Mouse (Mus musculus) neural tube, embryonic 14.5 days (tissue): Measurements from ENCODE around the gene Dnajb12. TPM values are rescaled to one million over a fixed set of nuclear protein-coding genes. Genes with fewer than 3 reads are reported as not detected.

Experiments used
- ATAC-seq: fragments of 200-750 bp; cut with Nextera tagmentation; 2 replicates; pipeline ENCODE4 v1.8.0; 2017; ENCODE audit warnings: low read depth, mild to moderate bottlenecking, moderate TSS enrichment, moderate library complexity
- H3K27ac ChIP-seq: fragments of 300-500 bp; sonication (generic); 2 replicates; pipeline ENCODE4 v1.5.1; 2014; ENCODE audit warnings: low read depth, mild to moderate bottlenecking, control low read depth, low read length, moderate library complexity, mixed read lengths
- H3K27me3 ChIP-seq: fragments of 300-500 bp; sonication (generic); 2 replicates; pipeline ENCODE4 v1.6.1; 2014; ENCODE audit warnings: low read length; ENCODE audit not compliant: control insufficient read depth, insufficient read depth
- H3K36me3 ChIP-seq: fragments of 300-500 bp; sonication (generic); 2 replicates; pipeline ENCODE4 v1.6.1; 2014; ENCODE audit warnings: low read length, mixed read lengths; ENCODE audit not compliant: control insufficient read depth, insufficient read depth
- H3K4me1 ChIP-seq: fragments of 300-500 bp; sonication (generic); 2 replicates; pipeline ENCODE4 v1.6.1; 2014; ENCODE audit warnings: low read length; ENCODE audit not compliant: control insufficient read depth, insufficient read depth
- H3K4me2 ChIP-seq: fragments of 300-500 bp; sonication (generic); 2 replicates; pipeline ENCODE4 v1.6.1; 2014; ENCODE audit warnings: mild to moderate bottlenecking, low read depth, low read length, control low read depth
- H3K4me3 ChIP-seq: fragments of 300-500 bp; sonication (generic); 2 replicates; pipeline ENCODE4 v1.5.1; 2014; ENCODE audit warnings: low read depth, low read length, control low read depth, mixed read lengths
- H3K9ac ChIP-seq: fragments of 300-500 bp; sonication (generic); replicated peaks from 2 replicates; pipeline ENCODE4 v1.6.1; 2014; ENCODE audit warnings: low read depth, mild to moderate bottlenecking, control low read depth, low read length, mixed read lengths
- H3K9me3 ChIP-seq: fragments of 300-500 bp; sonication (generic); 2 replicates; pipeline ENCODE4 v1.6.1; 2016; ENCODE audit warnings: low read length; ENCODE audit not compliant: control insufficient read depth
- WGBS: fragments of 180-500 bp; shearing (Covaris S2); extraction: QIAGEN DNeasy Blood & Tissue Kit; methylation state at CpG from one replicate; pipeline ENCODE4 v1.1.7; 2014; 5-methylcytosine and 5-hydroxymethylcytosine counted together
- polyA plus RNA-seq: library from polyadenylated mRNA; unstranded; fragments of >200 nt; fragmentation: Nextera tagmentation; extraction: Ambion mirVana; gene quantifications from 2 replicates; pipeline ENCODE4 v1.2.1, GENCODE M21; 2014

The Dnajb12 gene
- polyA plus RNA-seq, 1 experiment from 2014 or later: 23.0 TPM

DNA sequence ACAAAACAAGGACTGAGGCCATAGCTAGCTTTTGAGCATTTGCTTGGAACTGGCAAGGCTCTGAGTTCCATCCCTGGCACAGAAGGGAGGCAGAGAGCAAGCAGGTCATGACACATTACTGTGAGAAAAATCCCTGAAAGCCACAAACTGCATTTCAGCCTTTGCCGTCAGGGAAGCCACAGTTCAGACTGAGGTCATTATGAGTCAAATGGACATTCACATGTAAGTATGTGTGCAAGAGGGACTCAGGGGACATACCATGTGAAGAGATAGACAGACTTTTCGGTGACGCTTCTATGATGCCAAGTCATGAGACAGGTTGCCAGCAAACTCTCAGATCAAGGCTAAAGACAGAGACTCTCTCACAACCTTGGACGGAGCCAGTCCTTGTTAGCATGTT is 38.8 kb downstream of the Dnajb12 start:
- Histone ChIP-seq H3K4me3 (no peak overlapping the region), H3K36me3 (no peaks in the 10 kb centered on the region), H3K27me3 (no peaks in the 10 kb centered on the region), H3K9me3 (no peaks in the 10 kb centered on the region), H3K9ac (no peak overlapping the region), H3K4me1 (peaks cover 16% of the 10 kb centered on the region), H3K27ac (no peak overlapping the region), H3K4me2 (no peak overlapping the region)
- no peak for ATAC-seq
- 93% methylated on average over 4 of the region's 4 CpGs for WGBS

DNA sequence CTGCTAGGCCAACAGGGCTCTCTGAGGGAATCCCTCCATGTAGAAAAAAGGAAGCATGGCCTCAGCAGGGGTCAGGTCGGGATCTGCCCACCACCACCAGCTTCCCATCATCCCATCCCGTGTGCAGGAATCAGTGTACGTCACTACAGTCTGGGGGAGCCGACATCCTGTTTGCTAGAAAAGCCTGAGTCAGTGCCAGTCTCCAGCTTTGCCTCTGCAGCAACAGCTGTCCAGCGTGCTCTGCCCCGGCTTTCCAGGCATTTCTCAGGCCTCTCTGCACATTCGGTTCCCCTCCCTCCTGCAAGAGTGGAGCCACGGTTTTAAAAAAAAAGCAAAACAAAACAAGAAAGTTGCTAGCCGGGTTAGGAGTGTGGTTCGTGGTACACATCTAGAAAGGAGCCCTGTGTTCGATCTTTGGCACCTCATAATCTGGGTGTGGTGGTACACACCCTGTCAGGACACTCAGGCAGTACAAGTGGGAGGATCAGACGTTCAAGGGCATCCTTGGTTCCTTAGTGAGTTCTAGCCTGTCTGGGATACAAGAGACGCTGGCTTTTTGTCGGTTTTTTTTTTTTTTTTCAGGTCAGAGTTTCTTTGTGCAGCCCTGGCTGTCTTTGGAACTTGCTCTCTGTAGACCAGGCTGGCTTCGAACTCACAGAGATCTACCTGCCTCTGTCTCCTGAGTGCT is 40.3 kb downstream of the Dnajb12 start:
- Histone ChIP-seq H3K27ac (no peak overlapping the region), H3K27me3 (no peaks in the 10 kb centered on the region), H3K4me1 (peaks cover 16% of the 10 kb centered on the region), H3K4me2 (no peak overlapping the region), H3K9ac (no peak overlapping the region), H3K4me3 (no peak overlapping the region), H3K36me3 (no peaks in the 10 kb centered on the region), H3K9me3 (no peaks in the 10 kb centered on the region)
- ATAC-seq: no peak
- WGBS: 51% methylated on average over 15 of the region's 15 CpGs

DNA sequence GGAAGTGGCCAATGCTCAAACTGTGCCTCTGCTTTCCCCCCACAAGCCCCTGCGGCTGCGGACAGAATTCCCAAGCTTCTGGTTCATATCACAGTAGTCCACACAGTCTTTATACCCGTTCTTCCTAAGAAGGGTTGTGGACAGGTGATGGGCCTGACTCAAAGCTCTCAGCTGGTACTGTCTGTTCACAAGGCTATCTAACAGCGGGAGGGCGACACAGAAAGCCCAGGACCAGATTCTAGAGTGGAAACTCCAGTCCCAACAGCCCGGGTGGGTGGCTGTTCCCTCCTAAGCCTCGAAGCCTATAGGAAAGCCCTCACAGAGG is 41.1 kb downstream of the Dnajb12 start:
- Histone ChIP-seq H3K9ac (peak overlapping the region; percentile 37), H3K4me3 (peak overlapping the region; percentile 31; the same call in 1 of the 2 replicates), H3K27ac (peak overlapping the region; percentile 80), H3K27me3 (no peaks in the 10 kb centered on the region), H3K36me3 (no peaks in the 10 kb centered on the region), H3K4me2 (peak overlapping the region; percentile 65), H3K4me1 (peaks cover 16% of the 10 kb centered on the region), H3K9me3 (no peaks in the 10 kb centered on the region)
- 23% methylated on average over 7 of the region's 7 CpGs for WGBS
- peak; percentile 19 for ATAC-seq

DNA sequence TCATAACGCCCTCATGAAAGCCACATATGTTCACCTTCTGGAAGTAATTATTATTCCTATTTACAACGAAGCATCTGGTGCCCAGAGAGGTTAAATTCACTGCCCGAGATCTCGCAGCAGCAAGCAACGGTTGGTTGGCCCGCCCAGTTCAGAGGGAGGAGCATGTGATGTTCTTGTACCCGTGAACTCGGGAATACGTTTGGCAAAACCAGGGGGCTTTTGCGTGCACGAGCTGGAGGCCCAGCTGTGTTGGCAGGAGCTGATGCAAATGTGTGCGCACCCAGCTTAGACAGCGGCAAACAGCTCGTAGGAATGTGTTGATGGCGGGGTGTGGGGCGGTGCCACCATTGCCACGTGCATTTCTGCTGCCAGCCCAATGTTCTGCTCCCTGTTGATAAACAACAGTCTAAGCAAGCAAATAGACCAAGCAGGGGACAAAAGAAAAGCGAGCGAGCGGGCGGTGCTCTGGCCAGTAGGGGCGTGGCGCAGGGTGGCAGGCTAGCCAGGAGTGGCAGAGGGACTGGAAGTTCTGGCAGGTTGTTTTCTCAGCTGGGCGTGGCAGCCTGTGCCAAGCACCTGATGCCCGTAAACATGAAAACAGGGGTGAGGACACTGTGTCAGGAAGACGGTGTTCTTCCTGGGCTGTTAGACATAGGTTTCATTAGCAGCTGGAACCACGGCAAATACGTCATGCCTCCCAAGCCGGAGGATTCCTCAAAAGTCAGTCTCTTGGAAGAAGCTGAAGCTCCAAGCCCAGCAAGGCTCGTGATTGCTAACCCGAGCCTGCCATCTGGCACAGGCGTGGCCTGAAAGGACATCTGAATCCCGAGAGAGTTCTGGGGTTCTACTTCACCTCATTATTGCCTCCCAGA is 41.7 kb downstream of the Dnajb12 start:
- WGBS: 3% methylated on average over 33 of the region's 33 CpGs
- ATAC-seq: peak; percentile 68

DNA sequence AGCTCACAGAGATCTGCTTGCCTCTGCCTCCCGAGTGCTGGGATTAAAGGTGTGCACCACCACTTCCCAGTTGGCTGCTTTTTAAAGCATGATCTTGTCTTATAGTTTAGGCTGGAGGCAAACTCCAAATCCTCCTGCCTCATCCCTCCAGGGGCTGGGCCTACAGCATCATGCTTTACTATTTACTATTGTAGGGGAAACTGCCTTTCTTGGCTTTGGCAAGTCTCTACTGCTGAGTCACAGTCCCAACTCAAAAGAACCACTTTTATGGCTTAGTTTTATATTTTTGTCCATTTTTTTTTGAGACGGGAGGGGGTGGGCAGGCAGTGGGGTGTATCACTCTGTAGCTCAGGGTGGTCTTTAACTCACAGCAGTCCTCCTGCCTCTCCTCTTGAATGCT is 44.1 kb downstream of the Dnajb12 start:
- Histone ChIP-seq H3K27me3 (no peaks in the 10 kb centered on the region), H3K4me2 (no peak overlapping the region), H3K4me3 (no peak overlapping the region), H3K36me3 (no peaks in the 10 kb centered on the region), H3K9ac (no peak overlapping the region), H3K27ac (no peak overlapping the region), H3K4me1 (peaks cover 12% of the 10 kb centered on the region), H3K9me3 (no peaks in the 10 kb centered on the region)
- ATAC-seq: no peak
- WGBS: 86% methylated on average over 2 of the region's 2 CpGs

More for the DNA sequence above, 41.7 kb downstream of the Dnajb12 start:
- no peaks in the 10 kb centered on the region for H3K9me3 ChIP-seq
- peaks cover 16% of the 10 kb centered on the region for H3K4me1 ChIP-seq
- peak overlapping the region; percentile 65 for H3K4me2 ChIP-seq
- H3K4me3 ChIP-seq: peak overlapping the region; percentile 31
- H3K9ac ChIP-seq: peak overlapping the region; percentile 37
- no peaks in the 10 kb centered on the region for H3K36me3 ChIP-seq
- H3K27ac ChIP-seq: peak overlapping the region; percentile 80
- no peaks in the 10 kb centered on the region for H3K27me3 ChIP-seq

DNA sequence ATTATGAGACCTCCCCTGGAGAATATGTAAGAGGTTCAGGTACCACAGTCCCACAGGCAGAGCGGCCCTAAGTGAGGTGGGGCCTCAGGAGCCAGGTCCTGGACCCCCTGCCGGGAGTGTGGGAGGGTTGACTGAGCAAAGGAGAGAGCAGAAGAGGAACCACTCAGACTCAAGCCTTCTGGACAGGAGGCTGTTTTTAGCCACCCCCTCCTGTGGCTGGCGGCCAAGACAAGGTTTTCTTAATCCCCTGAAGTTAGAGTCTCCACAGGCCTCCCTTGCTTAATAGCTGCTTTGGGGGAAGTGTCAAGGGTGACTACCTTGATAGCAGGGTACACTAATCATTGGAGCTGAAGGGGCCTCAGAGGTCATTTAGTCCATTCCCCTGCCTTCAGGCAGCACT is 44.9 kb downstream of the Dnajb12 start:
- no peak for ATAC-seq

DNA sequence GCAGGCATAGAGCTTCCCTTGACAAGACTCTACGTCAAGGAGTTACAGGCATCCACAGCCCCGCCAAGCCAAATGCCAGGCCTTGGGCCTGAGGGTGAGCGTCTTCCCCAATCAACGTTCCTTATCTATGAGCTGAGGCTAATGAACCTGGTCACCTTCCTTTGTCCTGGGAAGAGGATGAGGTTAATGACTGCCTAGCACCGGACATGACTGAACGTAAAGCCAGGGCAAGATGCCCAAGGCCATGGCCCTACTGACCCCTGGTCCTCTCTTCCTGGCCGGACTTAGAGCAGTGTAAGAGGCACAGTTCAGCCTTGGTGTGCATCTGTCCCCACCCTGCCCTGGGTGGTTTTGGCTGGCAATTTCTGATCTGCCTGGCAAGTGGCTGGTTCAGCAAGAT is 49.8 kb downstream of the Dnajb12 start:
- no peak overlapping the region for H3K9ac ChIP-seq
- H3K4me2 ChIP-seq: no peak overlapping the region
- H3K9me3 ChIP-seq: no peaks in the 10 kb centered on the region
- H3K36me3 ChIP-seq: no peaks in the 10 kb centered on the region
- H3K4me1 ChIP-seq: no peaks in the 10 kb centered on the region
- WGBS: 87% methylated on average over 7 of the region's 7 CpGs
- no peaks in the 10 kb centered on the region for H3K27me3 ChIP-seq
- H3K4me3 ChIP-seq: no peak overlapping the region
- ATAC-seq: no peak
- H3K27ac ChIP-seq: no peak overlapping the region

More for the DNA sequence above, 44.9 kb downstream of the Dnajb12 start:
- no peak overlapping the region for H3K4me3 ChIP-seq
- no peak overlapping the region for H3K27ac ChIP-seq
- no peaks in the 10 kb centered on the region for H3K27me3 ChIP-seq
- no peak overlapping the region for H3K4me2 ChIP-seq
- 42% methylated on average over 3 of the region's 3 CpGs for WGBS
- H3K4me1 ChIP-seq: peaks cover 12% of the 10 kb centered on the region
- no peak overlapping the region for H3K9ac ChIP-seq
- no peaks in the 10 kb centered on the region for H3K9me3 ChIP-seq
- H3K36me3 ChIP-seq: no peaks in the 10 kb centered on the region

DNA sequence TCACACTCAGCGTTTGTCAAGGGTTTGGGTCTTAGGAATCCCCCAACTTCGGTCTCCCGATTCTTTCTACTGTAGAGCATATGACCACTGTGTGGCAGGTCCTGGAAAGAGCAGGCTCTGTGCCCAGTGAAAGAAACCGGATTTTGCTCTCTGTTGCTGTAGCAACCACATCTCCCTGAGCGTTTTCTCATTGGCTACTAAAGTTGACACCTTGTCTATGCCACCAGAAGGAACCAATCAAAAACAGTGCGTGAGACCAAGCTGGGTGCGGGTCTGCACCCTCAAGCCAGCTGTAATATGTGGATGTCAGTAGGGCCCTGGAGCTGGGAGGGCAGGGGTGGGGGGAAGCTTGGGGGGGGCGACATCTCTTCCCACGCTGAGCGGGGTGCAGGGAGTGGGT is 51.6 kb downstream of the Dnajb12 start:
- ATAC-seq: peak; percentile 88
- H3K4me1 ChIP-seq: no peaks in the 10 kb centered on the region
- H3K4me2 ChIP-seq: no peak overlapping the region
- no peaks in the 10 kb centered on the region for H3K27me3 ChIP-seq
- no peaks in the 10 kb centered on the region for H3K36me3 ChIP-seq
- no peak overlapping the region for H3K4me3 ChIP-seq
- WGBS: 32% methylated on average over 10 of the region's 10 CpGs
- no peak overlapping the region for H3K27ac ChIP-seq
- no peak overlapping the region for H3K9ac ChIP-seq
- H3K9me3 ChIP-seq: no peaks in the 10 kb centered on the region

DNA sequence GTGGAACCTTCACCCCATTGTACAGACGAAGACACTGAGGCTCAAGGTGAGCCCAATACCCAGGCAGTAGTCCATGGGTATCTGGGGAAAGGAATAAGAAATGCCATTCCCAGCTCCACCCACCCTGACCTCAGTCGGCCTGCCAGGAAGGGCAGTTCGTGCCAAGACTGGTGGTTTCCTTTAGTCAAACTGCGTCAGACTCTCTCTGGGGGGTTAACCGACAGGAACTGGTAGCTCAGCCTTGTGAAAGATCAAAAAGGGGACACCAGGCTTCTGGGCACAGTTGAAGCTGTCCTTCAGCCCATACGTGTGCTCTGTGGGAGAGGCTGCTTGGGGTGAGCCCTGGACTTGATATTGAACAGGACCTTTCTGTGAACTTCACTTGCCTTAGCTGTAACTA is 53.2 kb downstream of the Dnajb12 start:
- WGBS: 80% methylated on average over 6 of the region's 6 CpGs
- no peak overlapping the region for H3K4me2 ChIP-seq
- H3K9ac ChIP-seq: no peak overlapping the region
- H3K27me3 ChIP-seq: no peaks in the 10 kb centered on the region
- H3K27ac ChIP-seq: no peak overlapping the region
- no peaks in the 10 kb centered on the region for H3K4me1 ChIP-seq
- no peaks in the 10 kb centered on the region for H3K36me3 ChIP-seq
- ATAC-seq: no peak
- H3K9me3 ChIP-seq: no peaks in the 10 kb centered on the region
- H3K4me3 ChIP-seq: no peak overlapping the region
